Mouse (Mus musculus) C2C12 (cell line): ENCODE measurements at regions not wholly inside any gene's neighbourhood (a gene's known extent, or its start where the extent isn't known, plus 50 kb on each side); places are given as distances from the start of the nearest gene placed in this dataset.
A peak's percentile ranks its signal among the peaks of the same experiment; 100 is the strongest.

Source experiments
- H3K27me3 ChIP-seq: one replicate; pipeline ENCODE4 v1.6.1; 2011; ENCODE audit not compliant: control insufficient read depth, insufficient read depth, insufficient read length
- H3K36me3 ChIP-seq: one replicate; pipeline ENCODE4 v1.6.1; 2011; ENCODE audit not compliant: control insufficient read depth, insufficient read depth
- H3K4me3 ChIP-seq: one replicate; pipeline ENCODE4 v1.5.1; 2011; ENCODE audit warnings: mild to moderate bottlenecking, control low read depth; ENCODE audit not compliant: poor library complexity, insufficient read depth, severe bottlenecking
- H3K79me2 ChIP-seq: one replicate; pipeline ENCODE4 v1.6.1; 2011; ENCODE audit not compliant: control insufficient read depth, insufficient read depth
- H3K79me3 ChIP-seq: one replicate; pipeline ENCODE4 v1.6.1; 2011; ENCODE audit warnings: low read depth, control low read depth
- H3ac ChIP-seq: one replicate; pipeline ENCODE3; 2011; ENCODE audit warnings: low read depth; ENCODE audit not compliant: control insufficient read depth, insufficient read length
- CEBPB ChIP-seq: IDR thresholded peaks from one replicate; pipeline ENCODE4 v1.6.1; 2011; ENCODE audit warnings: low read depth, mild to moderate bottlenecking, control low read depth, moderate library complexity
- CTCF ChIP-seq: IDR thresholded peaks from one replicate; pipeline ENCODE4 v1.5.1; 2011; ENCODE audit not compliant: control insufficient read depth, insufficient read depth, insufficient read length
- FOSL1 ChIP-seq: IDR thresholded peaks from one replicate; pipeline ENCODE4 v1.8.0; 2011; ENCODE audit warnings: mild to moderate bottlenecking, low read length; ENCODE audit not compliant: poor library complexity, insufficient read depth, severe bottlenecking
- MAX ChIP-seq: IDR thresholded peaks from one replicate; pipeline ENCODE4 v1.6.1; 2011; ENCODE audit warnings: mild to moderate bottlenecking, control low read depth
- MYOD1 ChIP-seq: IDR thresholded peaks from one replicate; pipeline ENCODE4 v1.6.1; 2011; ENCODE audit warnings: low read depth; ENCODE audit not compliant: control insufficient read depth, insufficient read length
- MYOG ChIP-seq: IDR thresholded peaks from one replicate; pipeline ENCODE4 v1.6.1; 2011; ENCODE audit not compliant: control insufficient read depth, insufficient read length; ENCODE audit errors: extremely low read depth
- USF1 ChIP-seq: IDR thresholded peaks from one replicate; pipeline ENCODE4 v1.6.1; 2011; ENCODE audit warnings: low read depth, mild to moderate bottlenecking, control low read depth, moderate library complexity

DNA sequence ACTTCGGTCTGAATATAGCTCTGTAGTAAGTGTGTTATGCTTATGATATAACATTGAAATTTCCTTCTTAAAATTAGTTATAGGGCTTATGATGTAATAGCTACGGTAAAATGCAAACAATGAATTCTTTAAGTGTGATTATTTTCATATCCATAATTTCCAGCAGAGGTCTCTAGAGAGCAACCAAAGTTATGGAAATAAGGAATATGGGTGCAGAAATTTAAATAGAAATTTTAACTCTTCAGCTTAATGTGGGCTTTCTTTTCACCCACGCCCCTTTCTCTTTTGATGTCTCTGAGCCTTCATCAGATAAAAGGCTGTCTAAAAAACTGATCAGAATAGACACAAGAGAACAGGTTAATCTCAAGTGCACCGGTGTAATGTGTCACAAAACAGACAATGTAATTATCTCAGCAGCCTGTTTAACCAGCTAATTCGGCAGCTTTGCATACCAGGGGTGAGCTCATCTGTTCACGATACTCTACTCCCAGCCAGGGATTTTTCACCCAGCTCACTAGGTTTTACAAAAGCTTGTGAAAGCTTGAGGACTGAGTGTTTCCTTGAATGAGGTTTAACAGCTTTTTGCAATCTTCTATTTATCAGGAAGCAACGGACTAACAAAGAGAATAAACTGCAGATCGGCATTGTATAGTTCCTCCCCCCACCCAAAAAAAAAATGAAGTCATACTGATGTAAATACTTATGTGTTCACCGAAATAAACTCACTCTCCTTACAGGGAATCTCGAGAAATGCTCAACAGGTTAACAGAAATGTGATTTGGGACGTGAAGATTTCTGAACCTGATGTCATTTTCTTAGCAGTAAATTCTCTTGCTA, 223.8 kb upstream of the Erbb4 start:
- no peak overlapping the region for H3ac ChIP-seq
- H3K36me3 ChIP-seq = no peaks in the 10 kb centered on the region
- H3K4me3 ChIP-seq = no peak overlapping the region
- no peaks in the 10 kb centered on the region for H3K79me2 ChIP-seq
- H3K27me3 ChIP-seq = no peaks in the 10 kb centered on the region
- H3K79me3 ChIP-seq = no peaks in the 10 kb centered on the region
- TF ChIP-seq CEBPB = peak; percentile 11
- TF ChIP-seq FOSL1 = no peak
- TF ChIP-seq MAX = no peak
- no peak for TF ChIP-seq USF1
- no peak for TF ChIP-seq CTCF

DNA sequence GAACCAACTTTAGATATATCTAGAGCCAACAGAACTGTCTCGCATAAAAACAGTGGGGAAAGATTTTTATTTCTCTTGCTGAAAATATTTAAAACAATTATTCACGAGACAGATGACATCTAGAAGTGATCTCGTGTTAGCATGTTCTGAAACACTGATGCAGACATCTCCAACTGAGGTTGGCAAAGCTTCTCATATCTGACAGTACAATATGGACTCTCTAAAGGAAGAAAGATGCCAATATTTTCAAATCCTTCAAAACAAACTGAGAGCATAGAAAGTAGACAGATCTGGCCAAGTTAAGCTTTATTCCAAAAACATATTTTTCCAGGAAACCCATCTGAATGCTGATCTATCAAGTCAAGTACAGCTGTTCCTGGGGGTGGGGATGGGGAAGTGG, 221.5 kb upstream of the Erbb4 start:
- H3K36me3 ChIP-seq = no peaks in the 10 kb centered on the region
- no peak overlapping the region for H3ac ChIP-seq
- no peaks in the 10 kb centered on the region for H3K79me2 ChIP-seq
- no peak overlapping the region for H3K4me3 ChIP-seq
- TF ChIP-seq MYOD1 = no peak
- no peak for TF ChIP-seq CTCF
- no peak for TF ChIP-seq USF1
- TF ChIP-seq FOSL1 = no peak
- TF ChIP-seq MYOG = no peak
- TF ChIP-seq MAX = no peak
- no peak for TF ChIP-seq CEBPB
- no peaks in the 10 kb centered on the region for H3K27me3 ChIP-seq
- H3K79me3 ChIP-seq = no peaks in the 10 kb centered on the region

DNA sequence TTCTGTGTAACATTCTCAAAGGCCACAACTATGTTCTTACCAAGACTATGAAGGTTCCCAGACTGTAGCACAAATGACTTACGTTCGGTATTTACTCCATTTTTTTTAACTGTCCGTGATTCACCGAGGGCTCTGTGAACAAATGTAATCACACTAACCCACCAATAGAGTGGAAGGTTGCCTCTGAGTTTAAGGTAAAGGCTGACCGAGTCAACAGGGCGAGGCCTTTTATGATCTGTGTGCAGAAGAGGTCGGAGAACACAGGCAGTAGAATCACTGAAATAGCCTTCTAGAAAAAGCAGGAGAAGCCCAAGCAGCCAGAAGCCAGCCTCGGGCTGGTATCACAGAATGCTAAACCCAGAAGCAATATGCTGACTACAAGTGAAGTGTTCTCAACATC, 218.9 kb upstream of the Erbb4 start:
- TF ChIP-seq CEBPB (no peak), USF1 (no peak), MAX (no peak), CTCF (no peak), MYOD1 (no peak), MYOG (no peak), FOSL1 (no peak)
- H3K79me3 ChIP-seq = no peaks in the 10 kb centered on the region
- H3ac ChIP-seq = no peak overlapping the region
- H3K79me2 ChIP-seq = no peaks in the 10 kb centered on the region
- no peak overlapping the region for H3K4me3 ChIP-seq
- H3K27me3 ChIP-seq = no peaks in the 10 kb centered on the region
- no peaks in the 10 kb centered on the region for H3K36me3 ChIP-seq

DNA sequence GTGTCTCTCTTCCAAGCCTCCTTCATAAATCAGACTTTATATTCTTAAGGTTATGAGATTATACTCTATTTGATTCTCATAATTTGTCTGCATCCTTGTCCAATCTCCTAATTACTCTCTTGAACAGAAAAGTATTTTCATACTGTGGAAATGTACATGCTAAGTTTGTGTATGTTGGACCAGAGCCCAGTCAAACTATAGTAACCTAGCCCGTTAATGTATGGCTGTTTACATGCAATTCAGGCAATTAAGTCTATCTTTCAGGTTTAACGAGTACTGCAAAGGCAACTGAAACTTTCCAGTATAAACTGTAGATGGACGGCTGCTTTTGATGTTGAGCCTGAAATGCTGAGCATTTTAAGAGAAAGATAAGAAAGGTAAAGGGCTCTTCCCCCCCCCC, 211.7 kb upstream of the Erbb4 start:
- H3K79me3 ChIP-seq = no peaks in the 10 kb centered on the region
- H3K4me3 ChIP-seq = no peak overlapping the region
- H3ac ChIP-seq = no peak overlapping the region
- no peaks in the 10 kb centered on the region for H3K79me2 ChIP-seq
- H3K36me3 ChIP-seq = no peaks in the 10 kb centered on the region
- no peaks in the 10 kb centered on the region for H3K27me3 ChIP-seq
- TF ChIP-seq CTCF (no peak), USF1 (no peak), MAX (no peak), FOSL1 (no peak), MYOD1 (no peak), CEBPB (no peak), MYOG (no peak)

DNA sequence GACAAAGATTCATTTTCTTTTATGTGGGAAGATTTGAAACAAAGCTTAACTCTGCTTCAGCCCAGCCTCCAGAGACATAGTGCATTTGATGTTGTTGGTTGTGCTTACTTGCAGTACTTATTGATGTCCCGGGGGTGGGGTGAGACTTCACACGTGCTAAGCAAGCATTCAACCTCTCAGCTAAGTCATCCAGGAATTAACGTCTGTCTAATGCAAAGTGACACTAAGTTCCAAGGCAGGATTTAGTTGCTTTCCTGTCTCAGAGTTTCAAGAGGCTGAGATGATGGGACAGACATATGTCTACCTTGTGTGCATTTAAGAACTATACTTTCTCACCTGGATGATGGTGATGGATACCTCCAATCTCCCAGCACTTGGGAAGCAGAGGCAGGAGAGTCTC, 189.0 kb upstream of the Erbb4 start:
- Histone ChIP-seq H3ac (no peak overlapping the region), H3K27me3 (no peaks in the 10 kb centered on the region), H3K79me2 (no peaks in the 10 kb centered on the region), H3K36me3 (no peaks in the 10 kb centered on the region), H3K4me3 (no peak overlapping the region), H3K79me3 (no peaks in the 10 kb centered on the region)
- TF ChIP-seq CEBPB (no peak), MYOD1 (no peak), CTCF (no peak), USF1 (no peak), MAX (no peak), MYOG (no peak), FOSL1 (no peak)

DNA sequence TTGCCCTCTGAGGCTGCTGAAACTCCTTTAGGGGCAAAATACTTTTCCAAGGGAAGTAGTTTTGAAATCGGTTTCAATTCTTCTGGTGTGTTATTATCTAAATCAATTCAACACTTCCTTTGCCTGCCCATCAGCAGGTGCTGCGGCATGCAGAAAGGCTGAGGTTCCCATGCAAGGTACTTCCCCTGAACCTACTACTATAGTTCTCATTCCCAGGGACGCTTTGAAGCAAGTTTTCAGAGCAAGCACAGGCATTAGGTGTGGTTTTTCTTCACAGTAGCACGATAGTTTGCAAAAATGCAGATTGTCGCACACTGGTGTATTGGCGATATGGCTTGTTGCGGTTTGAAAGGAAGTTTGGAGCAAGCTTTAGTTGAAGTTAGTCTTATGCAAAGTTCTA, 183.5 kb upstream of the Erbb4 start:
- no peaks in the 10 kb centered on the region for H3K36me3 ChIP-seq
- TF ChIP-seq FOSL1 (no peak), USF1 (no peak), MYOG (no peak), MYOD1 (no peak), CEBPB (no peak), MAX (no peak), CTCF (no peak)
- H3K79me3 ChIP-seq = no peaks in the 10 kb centered on the region
- H3K27me3 ChIP-seq = no peaks in the 10 kb centered on the region
- no peak overlapping the region for H3K4me3 ChIP-seq
- no peaks in the 10 kb centered on the region for H3K79me2 ChIP-seq
- no peak overlapping the region for H3ac ChIP-seq
